Mouse (Mus musculus): ENCODE measurements around the gene C8g. TPM values are rescaled to one million over a fixed set of nuclear protein-coding genes. Genes with fewer than 3 reads are reported as not detected.

Gene C8g
- polyA plus RNA-seq, 1 experiment from 2014 or later, result 5.3 TPM

DNA sequence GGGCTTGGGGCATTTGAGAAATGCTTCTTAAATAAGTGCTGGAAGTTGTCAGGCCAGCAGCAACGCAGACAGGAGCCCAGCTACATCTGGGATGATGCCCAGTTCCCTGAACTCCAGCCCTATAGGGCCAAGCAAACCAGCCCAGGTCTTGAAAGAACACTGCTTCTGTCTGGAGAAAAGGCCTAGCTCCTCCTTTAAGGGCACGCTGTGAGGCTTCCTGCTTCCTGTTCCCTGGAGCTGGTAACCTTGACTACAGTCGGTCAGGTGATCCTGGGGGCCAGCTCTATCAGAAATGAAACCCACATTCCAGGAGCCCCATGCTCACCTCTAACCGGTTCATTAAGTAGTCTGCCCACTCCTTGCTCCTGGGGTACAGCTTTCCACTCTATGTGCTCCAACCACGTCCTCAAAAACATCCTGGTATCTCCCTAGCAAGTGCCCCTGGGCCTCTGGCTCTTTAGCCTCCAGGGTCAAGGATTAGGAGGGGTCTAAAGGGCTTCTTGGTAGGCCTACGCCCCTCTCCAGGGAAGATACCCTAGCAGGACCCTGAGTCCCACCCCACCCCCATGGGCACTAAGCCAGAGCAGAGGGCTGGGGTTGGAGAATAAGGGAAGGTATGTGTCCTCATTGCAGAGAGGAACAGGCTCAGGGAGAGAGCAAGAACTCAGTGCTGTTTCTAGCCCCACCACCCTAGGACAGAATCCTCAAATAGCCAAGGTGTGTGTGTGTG is 3.5 kb downstream of the C8g start:
- WGBS, result 60% methylated on average over 6 of the region's 6 CpGs
- Histone ChIP-seq H3K27me3 (no peaks in the 10 kb centered on the region), H3K36me3 (peaks cover 8% of the 10 kb centered on the region), H3K4me2 (replicated peaks) (no peak overlapping the region), H3K9ac (replicated peaks) (no peak overlapping the region), H3K4me3 (no peak overlapping the region), H3K27ac (replicated peaks) (no peak overlapping the region), H3K4me1 (peaks cover 16% of the 10 kb centered on the region), H3K9me3 (no peaks in the 10 kb centered on the region)
- ATAC-seq (ENCODE audit: low FRiP score, low read depth), result no peak

DNA sequence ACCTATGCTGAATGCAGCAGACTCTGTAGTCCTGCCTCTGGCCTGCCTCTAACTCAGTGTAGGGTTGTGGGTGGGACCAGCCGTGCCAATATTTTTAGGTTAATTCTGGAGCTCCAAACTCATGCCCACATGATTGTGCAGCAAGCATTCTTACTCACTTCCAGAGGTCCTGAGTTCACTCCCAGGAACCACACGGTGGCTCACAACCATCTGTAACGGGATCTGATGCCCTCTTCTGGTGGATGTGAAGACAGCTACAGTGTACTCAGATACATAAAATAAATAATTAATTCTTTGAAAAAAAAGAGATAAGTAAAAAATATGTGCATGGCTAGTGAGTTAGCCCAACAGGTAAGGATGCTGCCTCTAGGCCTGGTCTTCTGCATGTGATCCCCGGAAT is 5.1 kb downstream of the C8g start:
- Histone ChIP-seq H3K4me3 (no peak overlapping the region), H3K9ac (replicated peaks) (no peak overlapping the region), H3K4me1 (peaks cover 9% of the 10 kb centered on the region), H3K4me2 (replicated peaks) (no peak overlapping the region), H3K27ac (replicated peaks) (no peak overlapping the region), H3K36me3 (no peaks in the 10 kb centered on the region), H3K27me3 (no peaks in the 10 kb centered on the region), H3K9me3 (no peaks in the 10 kb centered on the region)
- ATAC-seq (ENCODE audit: low FRiP score, low read depth), result no peak
- 49% methylated on average over 4 of the region's 4 CpGs for WGBS

DNA sequence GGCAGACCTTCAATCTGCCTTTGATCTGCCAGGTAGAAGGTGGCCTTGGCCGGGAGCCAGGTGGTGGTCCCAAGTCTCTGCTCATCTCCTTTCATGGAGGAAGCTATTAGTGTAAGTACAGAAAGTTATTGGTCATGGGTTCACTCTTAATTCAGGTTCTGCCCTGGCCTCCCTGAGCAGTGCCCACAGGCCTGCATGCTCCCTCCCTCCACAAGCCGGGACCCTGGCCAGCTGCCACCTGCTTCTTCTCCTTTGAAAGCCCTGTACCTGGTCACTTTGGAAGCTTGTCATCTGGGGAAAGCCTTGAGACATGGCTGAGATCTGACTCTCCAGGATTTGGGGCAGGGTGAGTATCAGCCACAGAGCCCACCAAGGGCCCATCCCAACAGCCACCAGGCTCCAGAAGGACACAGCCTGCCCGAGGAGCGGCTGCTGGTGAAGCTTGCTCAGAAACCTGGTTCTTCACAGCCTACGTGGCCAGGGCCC is 8.0 kb downstream of the C8g start, which contains the start of gene Lcn12:
Gene Lcn12 (minus strand): TSS at position 436 of the 486 bp plus-strand sequence.
- H3K27me3 ChIP-seq, result no peaks in the 10 kb centered on the region
- H3K9ac ChIP-seq (replicated peaks), result no peak within 1 kb of the TSS
- no peaks in the 10 kb centered on the region for H3K4me1 ChIP-seq
- no peaks in the 10 kb centered on the region for H3K36me3 ChIP-seq
- no peaks in the 10 kb centered on the region for H3K9me3 ChIP-seq
- no peak within 1 kb of the TSS for H3K27ac ChIP-seq (replicated peaks)
- no peak within 1 kb of the TSS for H3K4me2 ChIP-seq (replicated peaks)
- no peak within 1 kb of the TSS for H3K4me3 ChIP-seq
- ATAC-seq (ENCODE audit: low FRiP score, low read depth), result no peak
- WGBS, result 85% methylated on average over 5 of the region's 5 CpGs

DNA sequence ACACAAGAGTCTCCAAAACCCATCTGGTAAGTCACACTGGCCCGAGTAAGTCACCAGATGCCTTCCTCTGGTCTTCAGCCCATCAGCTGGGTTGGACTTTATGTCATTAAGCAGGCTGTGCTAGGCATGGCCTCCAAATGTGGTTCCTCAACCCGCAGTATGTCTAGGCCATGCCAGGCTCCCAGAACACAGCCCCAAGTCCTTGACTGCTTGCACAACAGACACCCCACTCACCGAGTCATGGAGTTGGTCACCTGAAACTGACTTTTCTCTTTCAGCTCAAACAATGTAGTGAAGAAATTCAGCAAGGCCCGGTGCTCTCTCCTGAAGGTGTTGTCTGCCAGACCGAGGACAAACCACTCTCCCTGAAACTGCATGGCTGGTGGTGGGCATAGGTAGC is 8.5 kb downstream of the C8g start:
- H3K27ac ChIP-seq (replicated peaks), result no peak overlapping the region
- H3K4me3 ChIP-seq, result no peak overlapping the region
- 86% methylated on average over 5 of the region's 5 CpGs for WGBS
- ATAC-seq (ENCODE audit: low FRiP score, low read depth), result no peak
- no peaks in the 10 kb centered on the region for H3K9me3 ChIP-seq
- no peaks in the 10 kb centered on the region for H3K36me3 ChIP-seq
- H3K4me2 ChIP-seq (replicated peaks), result no peak overlapping the region
- H3K27me3 ChIP-seq, result no peaks in the 10 kb centered on the region
- no peaks in the 10 kb centered on the region for H3K4me1 ChIP-seq
- H3K9ac ChIP-seq (replicated peaks), result no peak overlapping the region

DNA sequence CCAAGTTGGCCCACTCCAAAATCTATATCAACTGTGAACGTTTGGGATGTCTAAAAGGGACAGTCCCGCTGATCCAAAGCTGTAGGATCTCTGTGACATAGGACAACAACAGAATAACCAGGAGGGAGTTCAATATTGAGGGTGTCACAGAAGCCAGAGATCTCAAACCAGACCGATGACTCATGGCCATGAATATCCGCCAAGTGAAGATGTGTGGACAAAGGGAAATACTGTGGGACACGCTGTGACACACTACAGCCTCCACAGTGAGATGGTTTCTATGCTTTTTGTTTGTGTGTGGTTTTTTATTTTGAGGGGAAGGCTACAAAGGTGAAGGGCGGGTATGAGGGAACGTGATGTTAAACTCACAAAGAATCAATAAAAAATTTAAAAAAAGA is 12.8 kb downstream of the C8g start:
- H3K27me3 ChIP-seq, result no peaks in the 10 kb centered on the region
- ATAC-seq (ENCODE audit: low FRiP score, low read depth), result no peak
- WGBS, result 78% methylated on average over 7 of the region's 7 CpGs

DNA sequence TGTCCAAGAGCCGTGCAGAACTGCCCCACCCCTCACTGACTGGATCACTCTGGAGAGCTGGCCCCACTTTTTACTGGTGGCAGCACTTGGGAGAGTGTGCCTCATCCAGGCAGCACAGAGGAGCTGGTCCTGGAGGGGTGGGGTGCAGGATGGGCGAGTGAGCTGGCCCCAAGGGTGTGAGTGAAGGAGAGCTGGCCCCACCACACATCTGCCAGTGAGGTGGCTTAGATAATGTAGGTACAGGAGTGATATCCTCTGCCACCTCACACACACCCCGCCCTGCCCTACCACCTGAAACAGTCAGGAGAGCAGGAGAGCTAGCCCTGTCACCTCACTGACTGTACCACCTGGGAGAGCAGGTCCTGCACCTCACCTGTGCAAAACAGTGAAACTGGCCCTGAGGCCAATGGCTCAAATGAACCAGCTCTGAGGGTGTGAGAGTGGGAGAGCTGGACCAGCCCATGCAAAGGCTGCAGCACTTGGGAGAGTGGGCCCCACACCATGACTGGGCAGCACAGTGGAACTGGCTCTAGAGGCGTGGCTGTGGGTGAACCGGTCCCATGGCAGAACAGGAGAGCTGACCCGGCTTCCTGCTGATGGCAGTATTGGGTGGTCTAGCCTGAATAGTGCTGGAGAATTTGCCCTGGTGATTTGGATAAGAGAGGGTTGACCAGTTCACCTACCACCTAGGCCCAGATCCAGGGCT is 13.4 kb downstream of the C8g start:
- ATAC-seq (ENCODE audit: low FRiP score, low read depth), result no peak
- Histone ChIP-seq H3K9me3 (no peaks in the 10 kb centered on the region), H3K9ac (replicated peaks) (no peak overlapping the region), H3K4me3 (no peak overlapping the region), H3K4me1 (no peaks in the 10 kb centered on the region), H3K27me3 (no peaks in the 10 kb centered on the region), H3K36me3 (no peaks in the 10 kb centered on the region), H3K4me2 (replicated peaks) (no peak overlapping the region), H3K27ac (replicated peaks) (no peak overlapping the region)
- WGBS, result 78% methylated on average over 6 of the region's 6 CpGs

More for the DNA sequence above, 12.8 kb downstream of the C8g start:
- Histone ChIP-seq H3K9ac (replicated peaks) (no peak overlapping the region), H3K4me3 (no peak overlapping the region), H3K36me3 (no peaks in the 10 kb centered on the region), H3K27ac (replicated peaks) (no peak overlapping the region), H3K9me3 (no peaks in the 10 kb centered on the region), H3K4me2 (replicated peaks) (no peak overlapping the region), H3K4me1 (no peaks in the 10 kb centered on the region)

DNA sequence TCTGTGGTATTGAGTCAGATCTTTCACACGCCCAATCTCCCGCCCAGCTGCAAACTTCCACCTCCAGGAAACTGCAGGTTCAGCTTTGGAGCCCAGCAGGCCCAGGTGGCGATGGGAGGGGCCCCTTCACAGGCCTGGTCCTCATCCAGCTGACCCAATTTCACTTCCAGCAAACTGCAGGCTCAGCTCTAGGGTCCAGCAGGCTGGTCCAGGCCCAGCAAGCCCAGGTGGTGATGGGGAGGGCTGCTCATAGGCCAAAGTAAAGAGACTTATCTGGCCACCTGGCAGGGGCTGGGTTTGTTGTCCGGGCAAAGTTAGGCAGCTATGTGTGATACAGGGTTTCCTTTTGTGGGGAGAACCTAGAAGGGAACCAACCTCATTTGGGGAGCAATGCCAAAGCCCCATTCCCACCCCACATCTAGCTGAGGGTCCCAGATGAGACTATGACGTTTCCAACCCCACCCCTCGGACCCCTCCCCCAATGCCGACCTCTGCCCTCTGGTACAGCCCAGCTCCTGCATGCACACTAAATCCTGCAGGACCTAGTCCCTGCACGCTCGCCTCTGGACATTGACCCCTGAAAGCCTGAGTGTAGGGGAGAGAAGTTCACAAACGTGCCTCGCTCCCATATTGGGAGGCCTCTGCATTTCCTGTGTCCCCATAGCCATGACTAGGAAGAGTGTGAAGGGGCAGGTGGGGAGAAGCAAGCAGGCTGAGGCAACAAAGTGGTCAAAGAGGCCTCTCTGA is 16.4 kb downstream of the C8g start:
- Histone ChIP-seq H3K36me3 (no peaks in the 10 kb centered on the region), H3K27ac (replicated peaks) (no peak overlapping the region), H3K9me3 (no peaks in the 10 kb centered on the region), H3K27me3 (no peaks in the 10 kb centered on the region; the same call in 1 of the 2 replicates), H3K4me2 (replicated peaks) (no peak overlapping the region), H3K4me3 (no peak overlapping the region), H3K9ac (replicated peaks) (no peak overlapping the region), H3K4me1 (no peaks in the 10 kb centered on the region)
- ATAC-seq (ENCODE audit: low FRiP score, low read depth), result no peak
- 64% methylated on average over 11 of the region's 11 CpGs for WGBS

DNA sequence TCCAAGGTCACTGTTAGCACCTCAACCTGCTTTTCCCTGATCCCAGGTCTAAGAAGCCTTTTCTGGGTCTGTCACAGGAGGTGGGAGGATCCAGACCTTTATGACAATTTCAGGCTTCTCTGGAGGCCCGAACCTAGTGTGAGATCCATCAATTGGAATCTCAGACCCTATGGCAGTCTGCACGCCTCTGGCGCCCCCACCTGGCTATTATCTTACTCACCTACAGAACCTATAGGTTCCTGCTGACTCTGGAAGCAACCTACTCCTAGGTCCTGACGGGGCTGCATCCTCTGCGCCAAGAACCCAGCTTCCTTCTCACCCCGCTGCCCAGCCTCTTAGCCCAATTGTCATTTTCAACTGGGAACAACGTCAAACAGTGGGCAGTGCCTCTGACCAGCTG is 18.6 kb downstream of the C8g start:
- Histone ChIP-seq H3K27ac (replicated peaks) (no peak overlapping the region), H3K36me3 (no peaks in the 10 kb centered on the region), H3K27me3 (no peaks in the 10 kb centered on the region; the same call in 1 of the 2 replicates), H3K4me3 (no peak overlapping the region), H3K4me2 (replicated peaks) (no peak overlapping the region), H3K9ac (replicated peaks) (no peak overlapping the region), H3K9me3 (no peaks in the 10 kb centered on the region), H3K4me1 (no peaks in the 10 kb centered on the region)
- 29% methylated on average over 7 of the region's 7 CpGs for WGBS
- no peak for ATAC-seq (ENCODE audit: low FRiP score, low read depth)

DNA sequence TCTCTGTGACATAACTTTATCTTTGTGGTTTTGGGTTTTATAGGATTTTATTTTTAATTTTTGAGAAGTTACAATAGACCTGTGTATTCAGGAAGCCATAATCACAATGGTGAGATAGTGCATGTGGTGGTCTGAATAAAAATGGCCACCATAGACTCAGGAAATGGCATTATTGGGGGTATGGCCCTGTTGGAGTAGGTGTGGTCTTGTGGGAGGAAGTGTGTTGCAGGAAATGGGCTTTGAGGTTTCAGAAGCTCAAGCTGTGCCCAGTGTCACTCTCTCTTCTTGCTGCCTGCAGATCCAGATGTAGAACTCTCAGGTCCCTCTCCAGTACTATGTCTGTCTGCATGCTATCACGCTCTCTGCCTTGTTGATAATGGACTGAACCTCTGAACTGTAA is 21.0 kb downstream of the C8g start:
- no peaks in the 10 kb centered on the region for H3K36me3 ChIP-seq
- H3K4me2 ChIP-seq (replicated peaks), result no peak overlapping the region
- no peak overlapping the region for H3K4me3 ChIP-seq
- ATAC-seq (ENCODE audit: low FRiP score, low read depth), result no peak
- no peaks in the 10 kb centered on the region for H3K4me1 ChIP-seq
- no peaks in the 10 kb centered on the region for H3K9me3 ChIP-seq
- no peak overlapping the region for H3K27ac ChIP-seq (replicated peaks)
- H3K9ac ChIP-seq (replicated peaks), result no peak overlapping the region
- WGBS, result 83% methylated on average over 1 of the region's 1 CpGs
- H3K27me3 ChIP-seq, result peaks cover 8% of the 10 kb centered on the region

DNA sequence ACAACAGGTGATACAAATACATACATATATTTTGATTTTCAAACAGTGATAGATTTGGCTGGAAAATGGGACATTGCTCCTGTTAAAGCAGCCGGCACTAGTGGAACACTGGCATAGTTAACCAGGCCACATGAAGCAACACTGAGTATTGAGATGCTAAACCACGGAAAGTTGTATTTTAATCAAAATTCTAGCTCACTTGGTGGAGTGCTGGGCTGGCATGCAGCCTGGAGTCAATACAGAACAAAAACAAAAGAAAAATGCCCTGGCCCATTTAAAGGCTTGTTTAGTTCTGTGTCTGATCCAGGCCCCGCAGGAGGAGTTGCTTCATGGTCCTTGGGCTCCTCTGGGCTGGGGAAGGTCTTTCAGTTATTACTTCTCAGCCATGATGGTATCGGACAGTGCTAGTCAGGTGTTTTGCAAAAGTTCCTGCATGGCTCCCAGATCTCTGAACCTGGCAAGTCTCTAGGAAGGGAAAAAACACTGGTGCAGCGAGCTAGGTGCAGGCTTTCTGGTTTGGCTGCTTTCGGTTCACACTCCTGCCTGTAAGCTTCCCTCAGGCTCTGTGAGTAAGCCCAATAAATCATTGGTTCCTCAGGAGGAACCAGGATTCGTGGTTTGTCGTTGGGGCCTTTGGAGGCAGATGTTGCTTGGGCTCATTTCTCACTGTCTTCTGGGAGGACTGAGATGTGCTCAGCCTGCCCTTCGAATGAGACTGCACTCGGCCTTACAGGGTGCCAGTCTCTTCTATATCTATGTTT is 21.8 kb downstream of the C8g start:
- Histone ChIP-seq H3K27me3 (peaks cover 8% of the 10 kb centered on the region), H3K36me3 (no peaks in the 10 kb centered on the region), H3K4me2 (replicated peaks) (no peak overlapping the region), H3K27ac (replicated peaks) (no peak overlapping the region), H3K4me1 (no peaks in the 10 kb centered on the region), H3K9me3 (no peaks in the 10 kb centered on the region), H3K4me3 (no peak overlapping the region), H3K9ac (replicated peaks) (no peak overlapping the region)
- WGBS, result 85% methylated on average over 10 of the region's 10 CpGs
- no peak for ATAC-seq (ENCODE audit: low FRiP score, low read depth)

DNA sequence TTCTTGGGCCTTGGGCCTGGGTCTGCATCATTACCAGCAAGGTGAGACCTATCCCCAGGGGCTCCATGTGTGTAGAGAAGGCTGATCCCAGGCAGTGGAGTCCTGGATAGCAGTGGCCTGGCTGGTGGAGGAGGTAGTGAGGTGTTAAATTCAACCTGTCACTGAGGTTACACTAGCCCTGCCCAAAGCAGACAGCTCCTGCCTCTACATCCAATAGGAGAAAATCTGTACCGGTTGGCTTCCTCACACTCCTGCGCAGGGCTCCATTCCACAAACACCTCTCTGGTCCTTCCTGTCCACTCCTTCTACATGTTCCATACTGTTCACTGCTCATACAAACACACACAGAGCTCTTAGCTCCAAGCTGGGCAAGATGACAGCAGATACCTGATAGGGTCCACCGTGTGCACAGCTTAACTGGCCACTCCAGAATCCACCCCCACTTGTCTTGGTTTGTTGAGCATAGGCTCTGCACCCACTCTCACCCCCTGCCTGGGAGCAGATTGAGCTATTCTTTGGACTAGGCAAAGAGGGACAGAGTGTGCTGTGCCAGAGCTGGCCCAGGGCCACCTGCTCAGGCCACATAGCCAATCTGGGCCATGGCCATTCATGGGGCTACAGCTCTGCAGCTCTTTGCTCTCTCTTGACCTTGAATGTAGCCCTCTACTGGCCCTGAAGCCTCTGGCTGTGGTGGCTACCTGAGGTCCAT is 23.4 kb downstream of the C8g start:
- no peaks in the 10 kb centered on the region for H3K4me1 ChIP-seq
- H3K36me3 ChIP-seq, result no peaks in the 10 kb centered on the region
- no peak for ATAC-seq (ENCODE audit: low FRiP score, low read depth)
- H3K4me3 ChIP-seq, result no peak overlapping the region
- H3K27me3 ChIP-seq, result peaks cover 8% of the 10 kb centered on the region
- H3K4me2 ChIP-seq (replicated peaks), result no peak overlapping the region
- 86% methylated on average over 3 of the region's 3 CpGs for WGBS
- no peak overlapping the region for H3K27ac ChIP-seq (replicated peaks)
- no peaks in the 10 kb centered on the region for H3K9me3 ChIP-seq
- no peak overlapping the region for H3K9ac ChIP-seq (replicated peaks)

Data from midbrain, embryonic 12.5 days (tissue).